Mouse (Mus musculus) B cell, adult 62 days (primary cell): ENCODE results near the gene Nr5a2. TPM values are rescaled to one million over a fixed set of nuclear protein-coding genes. Genes with fewer than 3 reads are reported as not detected.

Source experiments
- total RNA-seq: library from RNA; stranded (reverse); gene quantifications from 4 replicates; pipeline ENCODE4 v1.2.4, GENCODE M21; 2023

The Nr5a2 gene
- not detected in 4 replicates for total RNA-seq

GRCm38 (mm10) chr1:136960428-136961012 is at the start of gene Nr5a2:
Gene Nr5a2 (minus strand): TSS chr1:136960448.

